Mouse (Mus musculus) right cerebral cortex, postnatal 4 days (tissue): Measurements from ENCODE around the gene Hnrnpa2b1.
"Not testable (repeated sequence)": the region's sequence is repeated elsewhere in the genome, so short reads cannot be mapped to it uniquely, and the experiment has no call there.

ENCODE experiments used
- DNase-seq: peaks from one replicate; pipeline ENCODE4 v3.0.0-alpha.2; 2022

Hnrnpa2b1 gene

GRCm38 (mm10) chr6:51469715-51470310 lies at the start of gene Hnrnpa2b1:
TSS of gene Hnrnpa2b1 (minus strand) at chr6:51469894.
- peak; percentile 99 for DNase-seq

- no peak for DNase-seq
Observed at GRCm38 (mm10) chr6:51514860-51515259, 45.2 kb upstream of the Hnrnpa2b1 start.

- no peak for DNase-seq
Observed at GRCm38 (mm10) chr6:51513745-51514144, 44.1 kb upstream of the Hnrnpa2b1 start.

GRCm38 (mm10) chr6:51510946-51511345 lies 41.3 kb upstream of the Hnrnpa2b1 start:
- no peak for DNase-seq

- DNase-seq = peak; percentile 51
Observed at GRCm38 (mm10) chr6:51510094-51510493, 40.4 kb upstream of the Hnrnpa2b1 start.

- peak; percentile 86 for DNase-seq
Observed at GRCm38 (mm10) chr6:51508750-51509648, 39.3 kb upstream of the Hnrnpa2b1 start.

GRCm38 (mm10) chr6:51507556-51507955 lies 37.9 kb upstream of the Hnrnpa2b1 start:
- no peak for DNase-seq

- DNase-seq = no peak
Observed at GRCm38 (mm10) chr6:51505671-51506070, 36.0 kb upstream of the Hnrnpa2b1 start.

- DNase-seq = no peak
Observed at GRCm38 (mm10) chr6:51497321-51498111, 27.8 kb upstream of the Hnrnpa2b1 start.

GRCm38 (mm10) chr6:51489787-51490186 lies 20.1 kb upstream of the Hnrnpa2b1 start:
- no peak for DNase-seq

GRCm38 (mm10) chr6:51486731-51487130 lies 17.0 kb upstream of the Hnrnpa2b1 start:
- DNase-seq = no peak

GRCm38 (mm10) chr6:51486076-51486710 lies 16.5 kb upstream of the Hnrnpa2b1 start:
- no peak for DNase-seq

GRCm38 (mm10) chr6:51485646-51486045 lies 16.0 kb upstream of the Hnrnpa2b1 start:
- no peak for DNase-seq

- not testable (repeated sequence) for DNase-seq
Observed at GRCm38 (mm10) chr6:51484556-51484955, 14.9 kb upstream of the Hnrnpa2b1 start.

GRCm38 (mm10) chr6:51483861-51484260 lies 14.2 kb upstream of the Hnrnpa2b1 start:
- no peak for DNase-seq

- no peak for DNase-seq
Observed at GRCm38 (mm10) chr6:51481548-51481947, 11.9 kb upstream of the Hnrnpa2b1 start.

- DNase-seq = no peak
Observed at GRCm38 (mm10) chr6:51479136-51479731, 9.5 kb upstream of the Hnrnpa2b1 start.

GRCm38 (mm10) chr6:51472213-51472612 lies 2.5 kb upstream of the Hnrnpa2b1 start:
- no peak for DNase-seq

- no peak for DNase-seq
Observed at GRCm38 (mm10) chr6:51471782-51472181, 2.1 kb upstream of the Hnrnpa2b1 start.

- no peak for DNase-seq
Observed at GRCm38 (mm10) chr6:51471179-51471505, 1.4 kb upstream of the Hnrnpa2b1 start.

GRCm38 (mm10) chr6:51470311-51471178 lies 851 bp upstream of the Hnrnpa2b1 start, which contains the start of gene Cbx3:
TSS of gene Cbx3 (plus strand) at chr6:51470360.
- peak; percentile 90 for DNase-seq
